Mouse (Mus musculus): Measurements from ENCODE around the gene Gm49358.
A peak's percentile ranks its signal among the peaks of the same experiment; 100 is the strongest.

Gene Gm49358

DNA sequence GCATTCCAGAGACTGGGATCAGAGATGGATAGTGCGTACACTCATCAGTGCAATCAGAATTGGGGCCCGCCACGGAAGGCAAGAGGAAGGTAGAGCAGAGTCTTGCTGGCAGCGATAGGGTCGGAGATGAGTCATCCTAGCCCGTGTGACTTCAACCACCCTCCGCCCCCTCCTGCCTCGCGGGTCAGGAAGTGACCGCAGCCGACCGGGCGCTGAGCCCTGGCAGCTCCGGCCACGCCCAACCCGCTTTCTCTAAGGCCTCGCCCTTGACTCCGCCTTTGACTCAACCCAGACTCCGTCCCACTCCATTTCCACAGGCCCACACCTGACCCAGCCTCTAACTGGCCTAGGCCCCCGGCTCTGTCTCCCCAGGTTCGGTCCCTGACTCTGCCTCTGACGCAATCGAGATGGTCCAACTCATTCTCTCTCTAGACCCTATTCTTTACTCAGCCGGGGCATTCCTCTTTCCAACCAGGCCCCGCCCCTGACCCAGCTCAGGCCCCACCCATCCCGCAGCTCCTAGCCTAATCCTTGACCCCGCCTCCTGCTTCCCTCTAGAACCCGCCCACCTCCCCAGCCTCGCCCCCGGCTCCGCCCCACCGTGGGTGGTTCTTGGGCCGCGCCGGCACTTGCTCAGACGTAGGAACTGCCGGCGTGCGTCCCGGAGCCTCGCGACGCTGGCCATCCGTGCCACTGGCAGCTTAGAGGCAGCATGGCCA, 14.8 kb downstream of the Gm49358 start, which contains the start of gene Nt5dc3:
Nt5dc3 (plus strand) TSS at position 608 of the 719 bp plus-strand sequence.
- DNase-seq, result peak; percentile 98

DNA sequence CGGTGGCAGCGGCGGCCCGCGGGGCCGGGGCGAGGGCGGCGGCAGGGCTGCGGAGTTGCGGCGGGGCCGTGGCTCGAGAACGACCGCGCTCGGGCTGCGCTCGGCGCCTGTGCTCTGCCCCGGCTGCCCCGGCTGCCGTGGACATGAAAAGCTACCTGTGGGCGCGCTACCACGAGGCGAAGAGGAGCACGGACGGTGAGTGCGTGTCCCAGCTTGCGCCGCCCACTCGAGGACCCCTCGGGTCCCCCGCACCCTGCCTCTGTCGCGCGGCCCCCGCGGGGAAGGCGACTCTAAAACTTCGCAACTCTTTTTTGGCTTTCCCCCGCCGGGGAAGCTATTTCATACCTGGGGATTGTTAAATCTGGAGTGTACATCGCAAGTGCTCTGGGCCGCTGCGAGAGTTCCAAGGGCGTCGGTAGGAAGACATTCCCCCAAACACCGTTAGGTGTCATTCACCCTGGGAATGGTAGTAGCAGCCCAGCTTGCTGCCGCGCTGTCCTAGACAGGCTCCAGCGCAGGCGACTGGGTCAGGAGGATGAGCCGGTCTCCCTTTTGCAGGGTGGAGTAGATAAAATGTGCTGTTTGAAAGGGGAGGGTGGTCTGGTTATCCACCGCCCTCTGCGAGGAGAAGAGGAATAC, 15.5 kb downstream of the Gm49358 start:
- DNase-seq, result peak; percentile 61

DNA sequence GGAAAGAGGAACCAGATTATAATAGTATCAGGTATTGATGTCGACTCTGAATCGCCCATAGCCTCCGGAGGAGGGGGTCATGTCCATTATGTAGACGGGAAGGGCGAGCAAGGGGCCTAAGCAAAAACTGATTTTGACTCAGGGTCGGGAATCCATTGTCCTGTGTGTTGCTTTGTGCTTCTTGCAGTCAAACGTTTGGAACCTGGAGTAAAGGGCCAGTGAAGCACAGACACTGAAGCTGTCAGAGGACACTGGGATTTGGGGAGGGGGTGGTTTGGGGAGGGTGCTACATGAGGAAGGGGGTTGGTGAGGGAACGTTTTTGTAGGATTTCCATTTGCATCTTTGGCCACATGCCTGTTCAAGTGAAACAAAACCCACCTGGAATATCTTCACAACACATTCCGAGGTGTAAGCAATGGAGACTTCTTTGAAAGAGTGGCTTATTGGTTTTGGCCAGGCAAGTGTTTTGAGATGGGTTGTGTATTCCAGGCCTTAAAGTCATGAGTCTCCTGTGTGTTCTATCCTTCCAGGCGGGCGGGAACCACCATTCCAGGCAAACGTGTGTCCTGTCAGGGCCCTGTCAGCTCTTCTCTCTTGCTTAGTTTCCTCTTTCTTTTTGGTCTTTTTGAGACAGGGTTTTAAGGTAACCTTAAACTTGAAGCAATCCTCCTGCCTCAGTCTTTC, 16.2 kb downstream of the Gm49358 start:
- DNase-seq, result peak; percentile 43

DNA sequence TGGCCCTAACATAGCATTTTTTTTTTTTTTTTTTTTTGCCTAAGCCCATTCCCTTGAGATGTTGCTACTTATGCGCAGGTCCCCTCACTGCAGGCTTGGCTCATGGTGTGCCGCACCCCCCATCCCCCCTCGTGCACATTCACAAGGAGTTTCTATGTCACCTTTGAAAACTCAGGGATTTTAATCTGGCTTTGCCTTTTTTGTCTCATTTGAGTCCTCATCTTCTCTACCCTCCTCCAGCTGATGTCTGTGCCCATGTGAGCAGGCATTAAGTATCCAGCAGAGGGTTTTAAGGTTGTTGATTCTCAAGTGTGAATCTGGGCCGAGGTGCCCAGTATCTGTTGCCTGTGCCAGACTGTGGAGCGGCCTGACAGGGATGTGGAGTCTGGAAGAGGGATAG, 17.9 kb downstream of the Gm49358 start:
- no peak for DNase-seq

DNA sequence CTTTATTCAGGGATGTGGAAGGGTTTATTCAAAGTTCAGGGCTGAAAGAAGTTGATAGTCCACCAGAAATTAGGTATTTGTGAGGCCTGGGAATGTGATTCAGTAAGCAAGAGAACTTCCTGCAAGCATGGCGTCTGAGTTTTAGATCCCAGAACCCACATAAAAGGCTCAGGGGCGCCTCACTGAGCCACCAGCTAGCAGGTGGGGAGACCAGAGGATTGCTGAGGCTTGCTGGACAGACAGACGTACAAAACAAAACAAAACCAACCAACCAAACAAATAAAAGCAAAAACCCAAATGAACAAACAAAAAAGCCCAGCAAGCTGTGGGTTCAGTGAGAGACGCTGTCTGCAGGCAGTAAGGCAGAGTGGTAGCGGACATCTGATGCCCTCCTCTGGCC, 18.9 kb downstream of the Gm49358 start:
- no peak for DNase-seq

DNA sequence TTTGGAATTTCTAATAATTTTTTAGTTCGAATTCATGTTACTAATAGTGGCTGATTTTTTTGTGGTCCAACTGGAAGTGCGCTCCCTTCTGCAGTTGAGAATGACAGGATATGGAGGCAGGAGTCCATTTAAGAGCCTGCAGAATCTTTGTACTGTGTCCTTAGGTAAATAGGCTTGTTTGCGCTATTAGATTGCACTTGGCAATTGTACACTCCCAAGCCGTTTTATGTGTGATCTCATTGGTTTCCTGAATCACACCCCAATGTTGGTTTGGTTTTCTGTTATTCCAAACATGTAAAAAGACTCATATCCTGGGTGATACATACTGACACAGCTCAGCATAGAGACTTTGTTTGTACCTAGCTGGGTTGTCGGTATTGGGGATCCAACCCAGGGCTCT, 19.8 kb downstream of the Gm49358 start:
- DNase-seq, result no peak

DNA sequence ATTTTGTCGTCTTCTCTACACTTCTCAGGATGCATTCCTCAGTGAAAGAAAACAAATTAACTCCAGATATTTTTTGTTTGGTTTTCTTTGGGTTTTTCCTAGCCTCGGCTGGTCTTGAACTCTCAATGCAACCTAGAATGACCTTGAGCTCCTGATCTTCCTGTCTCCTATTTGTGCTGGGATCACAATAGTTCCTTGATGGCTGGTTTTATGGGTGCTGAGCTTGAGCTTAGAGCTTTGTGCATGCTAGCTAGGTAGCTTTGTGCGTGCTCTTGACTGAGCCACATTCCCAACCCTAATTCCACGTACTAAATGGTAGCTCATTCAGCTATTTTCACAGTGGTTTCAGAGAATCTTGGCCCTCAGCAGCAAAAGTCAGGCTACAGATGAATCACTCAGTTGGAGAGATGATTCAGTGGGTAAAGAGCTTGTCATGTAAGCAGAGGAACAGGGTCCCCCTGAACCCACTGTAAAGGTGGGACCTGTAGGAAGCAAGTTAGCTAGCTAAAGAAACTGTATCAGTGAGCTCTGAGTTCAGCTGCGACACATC, 20.4 kb downstream of the Gm49358 start:
- no peak for DNase-seq

DNA sequence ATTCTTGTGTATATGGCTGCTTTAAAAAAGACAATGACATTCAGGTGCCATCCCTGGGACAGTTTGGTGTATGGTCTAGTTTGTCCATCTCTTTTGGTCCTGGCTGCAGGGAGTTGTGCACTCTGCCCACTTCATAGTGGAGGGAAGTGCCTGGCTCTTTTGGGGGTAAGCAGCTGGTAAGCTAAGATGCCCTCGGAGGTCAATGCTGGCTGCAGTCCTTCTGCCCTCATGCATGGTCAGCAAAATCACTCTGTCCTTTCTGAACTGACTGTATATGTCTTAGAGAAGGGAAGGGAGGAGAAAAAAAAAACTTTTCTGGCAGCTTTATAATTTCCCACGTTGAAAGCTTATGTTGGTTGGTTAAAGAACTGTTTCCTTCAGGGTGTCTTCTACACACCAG, 21.6 kb downstream of the Gm49358 start:
- DNase-seq, result no peak

DNA sequence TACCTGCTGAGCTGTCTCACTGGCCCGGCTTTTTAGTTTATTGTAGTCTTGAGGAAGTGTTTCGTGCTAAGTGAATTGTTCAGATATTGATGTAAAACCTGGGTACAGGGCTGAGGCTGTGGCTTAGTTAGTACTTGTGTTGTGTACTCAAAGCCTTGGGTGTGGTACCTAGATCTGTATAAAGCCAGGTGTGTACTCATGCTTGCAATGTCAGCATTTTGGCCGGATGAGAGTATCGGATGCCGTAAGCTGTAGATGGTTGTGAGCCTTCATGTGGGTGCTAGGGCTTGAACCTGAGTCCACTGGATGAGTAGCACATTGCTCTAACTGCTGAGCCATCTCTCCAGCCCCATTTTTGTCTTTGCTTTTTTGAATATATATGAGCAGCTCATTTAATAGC, 22.3 kb downstream of the Gm49358 start:
- DNase-seq, result no peak

DNA sequence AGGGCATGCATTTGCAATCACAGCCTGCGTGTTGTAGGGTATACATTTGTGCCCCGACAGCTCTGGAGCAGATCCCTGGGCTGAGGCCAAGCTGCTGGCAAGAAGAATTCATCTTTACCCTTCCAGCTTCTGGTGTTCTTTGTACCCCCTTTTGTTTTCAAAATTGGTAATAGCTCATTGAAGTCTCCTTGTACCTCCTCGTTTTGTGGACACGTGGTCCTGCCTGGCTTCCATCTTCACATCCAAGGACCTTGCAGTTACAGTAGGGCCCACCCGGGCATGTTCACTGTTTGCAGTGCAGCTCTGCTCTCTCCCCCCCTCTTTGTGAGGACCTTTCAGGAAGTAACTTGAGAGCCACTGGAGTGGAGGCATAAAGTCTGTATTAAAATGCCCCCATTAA, 24.4 kb downstream of the Gm49358 start:
- no peak for DNase-seq

DNA sequence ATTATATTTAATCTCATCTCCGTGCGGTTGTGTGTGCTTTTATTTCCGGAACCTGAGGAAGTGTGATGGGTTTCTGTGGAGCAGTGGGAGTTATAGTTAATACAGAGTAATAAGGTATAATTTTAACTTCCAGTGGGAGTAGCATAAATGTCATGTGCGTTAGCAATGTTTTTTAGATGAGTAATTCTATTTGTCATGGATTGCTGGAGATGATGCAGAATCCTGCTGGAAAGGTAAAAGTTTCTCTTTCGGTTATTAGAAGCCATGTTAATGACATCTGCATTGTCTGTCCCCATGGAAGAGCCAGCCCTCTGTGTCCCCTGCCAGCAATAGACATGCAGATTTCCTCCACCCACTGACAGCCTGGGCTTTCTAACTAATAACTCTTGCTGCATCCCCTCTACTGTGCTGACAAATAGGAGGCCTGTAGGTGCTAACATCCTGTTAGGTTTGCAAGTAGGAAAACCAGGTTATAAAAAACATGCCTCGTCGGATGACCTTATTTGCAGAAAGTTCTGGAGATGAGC, 25.4 kb downstream of the Gm49358 start:
- no peak for DNase-seq

DNA sequence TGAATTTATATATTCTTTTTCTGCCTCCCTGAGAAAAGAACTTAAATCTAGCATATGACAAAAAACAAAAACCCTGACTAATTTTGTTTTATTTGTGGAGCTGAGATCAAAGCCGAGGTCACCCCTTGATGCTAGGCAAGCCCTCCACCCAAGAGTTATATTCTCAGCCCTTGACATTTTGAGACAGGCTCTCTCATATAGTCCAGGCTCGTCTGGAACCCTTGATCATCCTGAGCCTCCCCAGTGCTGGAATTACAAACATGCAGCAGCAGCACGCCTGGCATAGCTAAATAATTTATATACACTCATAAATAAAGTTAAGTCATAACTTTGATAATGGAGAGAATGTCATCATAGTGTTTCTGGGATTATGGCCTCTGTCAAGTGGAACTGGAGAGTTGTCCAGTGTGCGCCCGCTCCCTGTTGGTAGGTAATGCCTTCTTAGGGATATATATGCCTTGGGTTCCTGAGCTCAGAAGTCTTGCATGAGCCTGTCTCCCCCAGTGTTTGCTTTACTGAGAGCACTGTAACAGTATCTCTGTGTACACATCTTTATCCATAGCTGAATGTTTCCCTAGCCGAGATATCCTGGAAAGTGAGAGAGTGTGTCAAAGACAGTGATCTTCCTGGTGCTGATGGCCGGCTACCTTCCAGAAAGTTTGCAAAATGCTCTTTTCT, 27.9 kb downstream of the Gm49358 start:
- DNase-seq, result no peak

DNA sequence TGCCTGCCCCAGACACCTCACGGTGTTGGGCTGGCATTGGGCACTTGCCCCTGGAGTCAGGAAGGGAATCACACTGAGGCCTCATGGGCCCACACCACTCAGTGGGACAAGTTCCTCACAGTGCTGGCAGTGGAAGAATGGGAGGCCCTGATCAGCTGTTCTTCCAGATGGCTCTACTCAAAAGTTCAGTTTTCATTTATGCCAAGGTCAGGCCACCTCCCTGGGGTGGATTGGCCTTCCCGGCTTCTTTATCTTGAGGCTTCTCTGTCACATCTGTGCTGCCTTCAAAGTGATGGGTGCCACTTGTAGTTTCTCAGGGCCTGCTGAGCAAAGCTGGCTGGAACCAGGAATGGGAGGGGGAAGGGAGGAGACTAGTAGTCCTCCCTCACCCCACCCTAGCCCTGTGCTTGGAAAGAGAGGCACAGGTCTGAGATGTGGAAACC, 29.8 kb downstream of the Gm49358 start:
- no peak for DNase-seq

DNA sequence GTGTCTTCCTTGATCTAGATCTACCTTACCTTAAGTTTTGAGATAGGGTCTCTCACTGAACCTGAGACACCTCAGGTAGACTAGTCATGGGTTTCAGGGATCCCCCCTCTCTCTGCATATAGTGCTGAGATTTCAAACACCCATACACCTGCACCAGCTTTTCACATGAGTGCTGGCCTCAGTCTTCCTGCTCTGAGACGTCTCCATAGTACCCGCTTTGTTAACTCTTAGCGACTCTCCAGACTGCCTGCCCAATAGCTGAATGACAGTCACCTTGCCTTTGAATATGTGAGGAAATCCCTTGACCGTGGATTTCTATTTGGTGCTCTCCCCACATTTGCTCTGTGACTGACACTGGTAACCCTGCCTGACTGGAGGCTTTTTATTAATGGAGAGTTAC, 30.4 kb downstream of the Gm49358 start:
- DNase-seq, result no peak

DNA sequence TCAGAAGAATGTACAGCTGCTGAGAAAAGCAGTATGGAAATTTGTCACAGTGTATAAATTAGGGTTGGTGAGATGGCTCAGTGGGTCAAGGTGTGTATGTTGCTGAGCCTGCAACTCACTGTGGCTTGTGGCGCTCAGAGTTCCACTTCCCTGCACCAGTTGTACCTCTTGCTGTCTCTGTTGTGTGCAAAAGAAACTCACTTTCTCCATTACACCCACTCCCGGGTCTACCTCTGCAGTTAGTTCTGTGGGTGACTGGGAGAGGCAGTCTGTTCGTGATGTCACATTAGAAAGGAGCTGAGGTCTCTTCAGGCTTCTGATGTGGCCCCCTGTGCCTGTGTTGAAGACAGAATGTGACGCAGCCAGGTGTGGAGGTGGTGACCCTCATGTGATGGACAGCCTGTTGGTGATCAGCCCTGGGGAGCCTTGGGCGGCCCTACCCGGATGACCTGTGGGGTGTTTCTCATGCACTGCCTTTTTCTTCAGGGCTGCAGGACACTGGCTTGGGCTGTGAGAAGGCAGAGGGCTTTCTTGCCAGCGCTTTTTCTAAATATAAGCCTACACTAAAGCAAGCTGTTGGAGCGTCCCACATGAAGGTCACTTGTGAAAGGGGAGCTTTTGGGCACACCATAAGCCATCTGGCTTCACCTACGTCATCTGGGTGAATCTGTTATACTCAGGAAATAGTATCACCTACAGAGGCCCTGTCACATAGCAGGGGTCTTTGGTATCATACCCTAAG, 31.2 kb downstream of the Gm49358 start:
- no peak for DNase-seq

DNA sequence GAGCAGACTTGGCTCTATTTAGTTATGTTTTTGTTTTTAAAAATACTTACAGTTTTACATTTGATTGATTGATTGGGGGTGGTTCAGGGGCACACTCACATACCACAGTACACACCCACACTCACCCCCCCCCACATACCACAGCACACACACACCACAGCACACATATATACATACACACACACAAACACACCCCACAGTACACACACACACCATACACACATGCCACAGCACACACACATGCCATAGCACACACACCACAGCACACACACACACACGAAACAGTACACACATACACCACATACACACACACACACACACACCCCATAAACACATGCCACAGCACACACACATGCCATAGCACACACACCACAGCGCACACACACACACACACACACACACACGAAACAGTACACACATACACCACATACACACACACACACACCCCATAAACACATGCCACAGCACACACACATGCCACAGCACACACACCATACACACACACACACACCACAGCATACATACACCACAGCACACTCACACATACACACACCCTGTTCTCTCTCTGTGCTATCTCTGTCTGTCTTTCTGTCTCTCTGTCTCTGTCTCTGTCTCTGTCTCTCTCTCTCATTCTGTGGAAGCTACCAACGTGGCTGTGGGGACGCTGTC, 32.4 kb downstream of the Gm49358 start:
- no peak for DNase-seq

DNA sequence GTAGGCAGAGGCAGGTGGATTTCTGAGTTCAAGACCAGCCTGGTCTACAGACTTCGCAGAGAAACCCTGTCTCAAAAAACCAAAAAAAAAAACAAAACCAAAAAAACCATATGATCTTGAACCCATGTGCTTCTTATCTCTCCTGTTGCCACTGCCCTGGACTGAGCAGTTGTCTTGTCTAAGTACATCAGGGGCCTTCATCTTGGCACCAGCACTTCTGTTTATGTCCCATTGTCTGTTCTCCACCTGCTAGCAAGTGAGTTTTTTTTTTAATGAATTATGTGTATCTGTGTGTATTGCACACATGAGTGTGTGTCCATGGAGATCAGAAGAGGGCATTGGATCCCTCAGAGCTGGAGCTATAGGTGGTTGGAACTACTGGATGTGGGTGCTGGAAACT, 43.6 kb downstream of the Gm49358 start:
- no peak for DNase-seq

DNA sequence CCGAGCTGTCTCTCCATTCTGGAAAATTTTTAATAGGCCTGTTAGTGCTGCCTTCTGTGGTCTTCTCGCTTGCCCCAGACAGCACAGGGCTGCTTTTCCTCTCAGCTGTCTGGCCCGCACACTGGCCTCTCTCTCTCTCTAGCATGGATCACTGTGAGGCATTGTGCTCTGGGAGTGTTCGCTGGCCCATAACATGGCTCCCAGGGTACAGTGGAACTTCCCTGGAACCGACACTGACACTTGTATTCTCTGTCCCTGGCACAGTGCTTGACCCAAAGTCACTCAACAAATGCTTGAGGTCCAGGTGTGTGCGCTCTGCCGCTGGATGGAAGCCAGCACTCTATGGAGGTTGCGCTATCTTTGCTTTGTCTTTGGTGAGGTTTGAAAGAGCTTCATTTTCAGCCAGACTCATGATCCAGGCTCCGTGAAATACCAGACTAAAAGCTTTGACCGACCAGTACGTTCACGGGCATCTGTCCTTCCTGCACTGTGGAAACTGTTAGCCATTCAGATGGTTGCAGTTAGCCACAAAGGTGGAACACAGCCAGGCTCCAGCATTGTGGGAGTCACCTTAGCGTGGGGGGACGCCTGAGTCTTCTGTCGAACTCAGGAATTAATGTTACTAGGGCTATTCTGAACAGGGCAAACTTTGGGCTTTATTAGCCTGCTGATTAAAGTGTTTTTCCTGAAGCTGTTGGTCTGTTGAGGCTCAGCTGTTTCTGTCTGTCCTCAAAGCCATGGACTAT, 44.4 kb downstream of the Gm49358 start:
- DNase-seq, result no peak

DNA sequence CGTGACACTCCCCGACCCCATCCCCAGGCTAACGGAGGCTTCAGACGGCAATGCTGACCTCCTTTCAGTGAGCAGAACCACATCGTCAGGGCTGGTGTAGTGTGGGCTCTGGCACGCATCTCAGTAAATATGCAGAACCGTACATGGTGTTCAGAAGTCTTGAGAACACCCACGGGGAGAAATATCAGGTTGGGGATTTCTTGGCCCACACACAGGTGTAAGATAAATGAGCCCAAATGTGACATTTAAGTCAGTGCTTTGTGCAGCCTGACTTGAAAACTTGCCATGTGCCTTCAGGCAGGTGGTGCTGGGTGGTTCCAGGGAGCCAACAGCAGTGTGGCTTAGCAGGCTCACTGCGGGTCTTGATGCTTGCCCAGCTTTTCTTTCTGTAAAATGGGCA, 46.2 kb downstream of the Gm49358 start:
- peak; percentile 32 for DNase-seq

DNA sequence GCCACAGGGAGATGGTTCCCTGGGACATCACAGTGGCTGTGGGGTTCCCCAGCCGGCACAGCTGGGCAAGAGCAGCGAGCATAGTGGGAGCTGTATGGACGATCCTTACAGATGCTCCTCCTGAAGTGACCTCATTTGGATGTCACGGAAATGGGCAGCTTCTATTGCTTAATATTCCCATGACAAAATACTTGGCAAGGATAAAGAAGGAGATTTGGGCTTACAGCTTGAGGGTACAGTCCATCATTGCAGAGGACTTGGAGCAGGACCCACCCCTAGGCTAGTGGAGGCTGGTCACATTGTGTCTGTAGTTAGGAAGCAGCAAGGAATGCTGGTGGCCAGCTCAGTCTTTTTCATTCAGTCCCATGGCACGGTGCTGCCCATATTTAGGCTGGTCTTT, 46.8 kb downstream of the Gm49358 start:
- no peak for DNase-seq

Measured in cerebellum, adult 9-10 months (tissue).